Mouse (Mus musculus) megakaryocyte, embryonic 14.5 days (primary cell): ENCODE results near the gene Cecr2.

Experiments
- FLI1 ChIP-seq: IDR thresholded peaks from 2 replicates; pipeline ENCODE4 v1.6.1; 2012; ENCODE audit warnings: low read length, inconsistent platforms, mixed read lengths
- GATA1 ChIP-seq: IDR thresholded peaks from 3 replicates; pipeline ENCODE4 v1.6.1; 2012; ENCODE audit warnings: mixed read lengths, low read length, inconsistent platforms, borderline replicate concordance

GRCm38 (mm10) chr6:120769972-120770371, 103.8 kb downstream of the Cecr2 start:
- TF ChIP-seq GATA1 (no peak), FLI1 (no peak)
